18 mouse cellular contexts compared by ENCODE assay signal in genomic region chr2:155293382-155293781, GRCm38 (mm10). TPM values are rescaled to one million over a fixed set of nuclear protein-coding genes. Genes with fewer than 3 reads are reported as not detected.
DNase-seq lines count a peak whose midpoint lies in the region; ATAC-seq and TF ChIP-seq lines count a peak whose summit lies in the region.
"Had no signal": no experiment of that assay in that cellular context is flagged by ENCODE, and none has a peak within 500 bp of the region (broad histone marks: within the 10 kb centered on the region; RNA-seq: fewer than 3 reads in every experiment).

No protein-coding gene starts in this region.

- no peak overlapping the region; the same call in 1 of the 2 replicates for H3K9ac ChIP-seq in heart, postnatal 0 days (replicated peaks; ENCODE audit: low read depth, low read length)
- H3K9ac ChIP-seq: forebrain, embryonic 13.5 days; hindbrain, embryonic 14.5 days; lung, embryonic 14.5 days; neural tube, embryonic 12.5 days had no signal

- WGBS in heart, postnatal 0 days = 45% methylated on average over 2 of the region's 2 CpGs

- no peaks in the 10 kb centered on the region for H3K27me3 ChIP-seq in heart, postnatal 0 days (ENCODE audit: control insufficient read depth, insufficient read depth, low read length)
- H3K27me3 ChIP-seq: forebrain, embryonic 13.5 days; neural tube, embryonic 12.5 days had no signal

- H3K36me3 ChIP-seq in heart, postnatal 0 days (replicated peaks; ENCODE audit: control insufficient read depth, insufficient read depth, low read length) = peaks cover 43% of the 10 kb centered on the region

- H3K4me1 ChIP-seq in heart, postnatal 0 days (ENCODE audit: control insufficient read depth, insufficient read depth) = no peaks in the 10 kb centered on the region
- H3K4me1 ChIP-seq: embryonic facial prominence, embryonic 10.5 days; forebrain, embryonic 13.5 days; neural tube, embryonic 12.5 days had no signal

- H3K4me3 ChIP-seq in heart, postnatal 0 days (ENCODE audit: low read depth, low read length) = no peak overlapping the region
- H3K4me3 ChIP-seq: embryonic facial prominence, embryonic 10.5 days; forebrain, embryonic 13.5 days; neural tube, embryonic 12.5 days had no signal

- no peak overlapping the region for H3K4me2 ChIP-seq in heart, postnatal 0 days (ENCODE audit: low read depth, low read length)
- H3K4me2 ChIP-seq: forebrain, embryonic 13.5 days; hindbrain, embryonic 14.5 days; lung, embryonic 14.5 days; midbrain, embryonic 11.5 days; neural tube, embryonic 12.5 days had no signal

- H3K27ac ChIP-seq in heart, postnatal 0 days (ENCODE audit: low read depth) = peak overlapping the region; percentile 81
- H3K27ac ChIP-seq: embryonic facial prominence, embryonic 10.5 days; forebrain, embryonic 13.5 days; hindbrain, embryonic 14.5 days; neural tube, embryonic 12.5 days had no signal

- DNase-seq in gastrocnemius, adult 18-20 months (ENCODE audit: low spot score) = peak; percentile 83
- no peak for DNase-seq in gastrocnemius, postnatal 4 days (ENCODE audit: low spot score in 2 of 2)
- DNase-seq in MN1 (ENCODE audit: low spot score) = peak; percentile 34
- peak; percentile 30 for DNase-seq in cerebellum, adult 8-10 months
- peak; percentile 86 for DNase-seq in heart, postnatal 0 days (ENCODE audit: low spot score)
- no peak for DNase-seq in kidney, postnatal 14 days
- DNase-seq in right cerebral cortex, adult 18-20 months = no peak
- DNase-seq in spleen, adult 18-20 months = no peak
- DNase-seq: B cell, adult 2 months; kidney, postnatal 4 days; lung, embryonic 14.5 days; right cerebral cortex, postnatal 4 days; thymus, adult 2 months had no signal

- peak; percentile 94 for ATAC-seq in heart, postnatal 0 days (ENCODE audit: insufficient read depth, low read depth)
- ATAC-seq: forebrain, embryonic 13.5 days had no signal

- H3K9me3 ChIP-seq in heart, postnatal 0 days (replicated peaks; ENCODE audit: control insufficient read depth, low read length) = no peaks in the 10 kb centered on the region
- H3K9me3 ChIP-seq: embryonic facial prominence, embryonic 10.5 days; forebrain, embryonic 13.5 days; neural tube, embryonic 12.5 days had no signal

- TF ChIP-seq EP300 in heart, postnatal 0 days (IDR thresholded peaks at IDR 0.05; ENCODE audit: low read depth) = peak; percentile 82

- peak; percentile 41 for TF ChIP-seq CTCF in heart, postnatal 0 days (IDR thresholded peaks at IDR 0.05; ENCODE audit: low read depth)

RNA-seq across cellular contexts. Expression of gene Map1lc3a, which starts 17.3 kb away (rescaled TPM):
- 100 to 1,000 TPM; 233 to 274 TPM for total RNA-seq in gastrocnemius, adult 18-20 months (2021)
- 100 to 1,000 TPM; 204 to 225 TPM for total RNA-seq in gastrocnemius, postnatal 4 days (2021)
- total RNA-seq in heart, postnatal 0 days (2014; rRNA removed; ENCODE audit: low replicate concordance) = 673 and 815 TPM in 2 replicates
- polyA plus RNA-seq in heart, postnatal 0 days (2015; fragmentation: Nextera tagmentation; extraction: Ambion mirVana) = 946 and 987 TPM in 2 replicates

RNA-seq across cellular contexts. Expression of gene Dynlrb1, which starts 57.0 kb away (rescaled TPM):
- 100 to 1,000 TPM; 112 to 120 TPM for total RNA-seq in gastrocnemius, adult 18-20 months (2021)
- 100 to 1,000 TPM; 153 to 163 TPM for total RNA-seq in gastrocnemius, postnatal 4 days (2021)
- total RNA-seq in heart, postnatal 0 days (2014; rRNA removed; ENCODE audit: low replicate concordance) = 159 and 215 TPM in 2 replicates
- 423 and 444 TPM in 2 replicates for polyA plus RNA-seq in heart, postnatal 0 days (2015; fragmentation: Nextera tagmentation; extraction: Ambion mirVana)

Comparison
In these comparisons a context has a peak if more than half of its experiments do, and no peak if none do; other contexts are left out.
1. DNase-seq: peak in gastrocnemius, adult 18-20 months (single experiment), MN1 (single experiment), cerebellum, adult 8-10 months (single experiment) and heart, postnatal 0 days (single experiment); none in gastrocnemius, postnatal 4 days (0 of 2), kidney, postnatal 14 days (single experiment), right cerebral cortex, adult 18-20 months (single experiment) and spleen, adult 18-20 months (0 of 2).